Mouse (Mus musculus) bone marrow macrophage, adult 2 months (primary cell): ENCODE measurements around the gene Rassf3. TPM values are rescaled to one million over a fixed set of nuclear protein-coding genes. Genes with fewer than 3 reads are reported as not detected.

Source experiments
- H3K27ac ChIP-seq: 2 replicates; pipeline ENCODE4 v1.5.1; 2012; ENCODE audit warnings: low read depth, low read length; ENCODE audit not compliant: insufficient read depth
- H3K4me1 ChIP-seq: 2 replicates; pipeline ENCODE4 v1.6.1; 2012; ENCODE audit warnings: low read length; ENCODE audit not compliant: control insufficient read depth, insufficient read depth
- H3K4me3 ChIP-seq: 2 replicates; pipeline ENCODE4 v1.5.1; 2012; ENCODE audit warnings: mild to moderate bottlenecking, low read length, moderate library complexity; ENCODE audit not compliant: insufficient read depth
- CTCF ChIP-seq: IDR thresholded peaks from 2 replicates; pipeline ENCODE4 v1.5.1; 2012; ENCODE audit warnings: low read depth, mild to moderate bottlenecking, low read length, moderate library complexity
- POLR2A ChIP-seq: IDR thresholded peaks from 2 replicates; pipeline ENCODE4 v1.6.1; 2012; ENCODE audit warnings: mild to moderate bottlenecking, low read depth, low read length, borderline replicate concordance
- polyA plus RNA-seq: library from polyadenylated mRNA; stranded (reverse); fragments of >200 nt; gene quantifications from 2 replicates; pipeline ENCODE4 v1.2.4, GENCODE M21; 2012; ENCODE audit not compliant: missing spikeins, insufficient read depth, insufficient read length

Rassf3 gene
- polyA plus RNA-seq, 1 experiment = 65.1 TPM

- H3K4me3 ChIP-seq = no peak overlapping the region
- TF ChIP-seq POLR2A (no peak), CTCF (peak; percentile 60)
- H3K4me1 ChIP-seq = peaks cover 52% of the 10 kb centered on the region
- no peak overlapping the region for H3K27ac ChIP-seq
These were observed 105.4 kb downstream of the Rassf3 start for GRCm38 (mm10) chr10:121370777-121371176.

GRCm38 (mm10) chr10:121368783-121369465 is 107.2 kb downstream of the Rassf3 start:
- TF ChIP-seq POLR2A (no peak), CTCF (no peak)
- no peak overlapping the region for H3K4me3 ChIP-seq
- H3K4me1 ChIP-seq = peaks cover 40% of the 10 kb centered on the region
- H3K27ac ChIP-seq = no peak overlapping the region

- Histone ChIP-seq H3K4me3 (no peak overlapping the region), H3K4me1 (peaks cover 29% of the 10 kb centered on the region), H3K27ac (no peak overlapping the region)
- TF ChIP-seq CTCF (no peak), POLR2A (no peak)
These were observed 108.4 kb downstream of the Rassf3 start for GRCm38 (mm10) chr10:121367780-121368179.

- Histone ChIP-seq H3K4me3 (peak overlapping the region; percentile 85; the same call in 1 of the 2 replicates), H3K4me1 (peaks cover 28% of the 10 kb centered on the region), H3K27ac (no peak overlapping the region)
- TF ChIP-seq CTCF (no peak), POLR2A (no peak)
These were observed 108.9 kb downstream of the Rassf3 start for GRCm38 (mm10) chr10:121367271-121367670.

- H3K4me3 ChIP-seq = peak overlapping the region; percentile 85
- no peak for TF ChIP-seq POLR2A
- no peak for TF ChIP-seq CTCF
- H3K4me1 ChIP-seq = peaks cover 28% of the 10 kb centered on the region
- peak overlapping the region; percentile 96 for H3K27ac ChIP-seq
These were observed 110.3 kb downstream of the Rassf3 start for GRCm38 (mm10) chr10:121365781-121366272.

- H3K4me3 ChIP-seq = peak within 1 kb of the TSS; percentile 85
- no peak for TF ChIP-seq CTCF
- no peak; the same call in 1 of the 2 replicates for TF ChIP-seq POLR2A
- peaks cover 28% of the 10 kb centered on the region for H3K4me1 ChIP-seq
- peak within 1 kb of the TSS; percentile 96 for H3K27ac ChIP-seq
These were observed 111.2 kb downstream of the Rassf3 start, which contains the start of gene Gns for GRCm38 (mm10) chr10:121364801-121365564. Gene Gns (plus strand): TSS chr10:121365090.

GRCm38 (mm10) chr10:121364306-121364705 is 111.8 kb downstream of the Rassf3 start:
- Histone ChIP-seq H3K4me1 (peaks cover 28% of the 10 kb centered on the region), H3K27ac (no peak overlapping the region), H3K4me3 (peak overlapping the region; percentile 46)
- TF ChIP-seq CTCF = no peak
- TF ChIP-seq POLR2A = no peak

- H3K27ac ChIP-seq = no peak overlapping the region
- TF ChIP-seq CTCF (no peak), POLR2A (no peak)
- peaks cover 19% of the 10 kb centered on the region for H3K4me1 ChIP-seq
- no peak overlapping the region for H3K4me3 ChIP-seq
These were observed 112.9 kb downstream of the Rassf3 start for GRCm38 (mm10) chr10:121363201-121363600.

- TF ChIP-seq CTCF = no peak
- no peak overlapping the region for H3K4me3 ChIP-seq
These were observed 115.8 kb downstream of the Rassf3 start for GRCm38 (mm10) chr10:121360358-121360757.

More at GRCm38 (mm10) chr10:121360358-121360757, 115.8 kb downstream of the Rassf3 start:
- H3K4me1 ChIP-seq = peaks cover 4% of the 10 kb centered on the region
- H3K27ac ChIP-seq = no peak overlapping the region

Other genes starting within 250 kb of the Rassf3 start
- 1.2 and 1.3 TPM in 2 replicates for gene Tbc1d30, start 125.1 kb downstream of the Rassf3 start, polyA plus RNA-seq
- 302 and 313 TPM in 2 replicates for gene Gns, start 111.3 kb downstream of the Rassf3 start, polyA plus RNA-seq
- 102 and 107 TPM in 2 replicates for gene Tbk1, start 110.4 kb upstream of the Rassf3 start, polyA plus RNA-seq
- 54.0 and 62.2 TPM in 2 replicates for gene Xpot, start 150.0 kb upstream of the Rassf3 start, polyA plus RNA-seq
- not detected in 2 replicates for gene D930020B18Rik, start 165.2 kb upstream of the Rassf3 start, polyA plus RNA-seq